Mouse (Mus musculus) embryonic facial prominence, embryonic 13.5 days (tissue): ENCODE measurements around the gene Lbp. TPM values are rescaled to one million over a fixed set of nuclear protein-coding genes. Genes with fewer than 3 reads are reported as not detected.

ENCODE experiments used
- ATAC-seq: fragments of 200-750 bp; cut with Nextera tagmentation; 2 replicates; pipeline ENCODE4 v1.8.0; 2017; ENCODE audit warnings: low read depth; ENCODE audit not compliant: insufficient number of reproducible peaks, insufficient read depth, low FRiP score, low TSS enrichment
- H3K27ac ChIP-seq: fragments of 300-500 bp; sonication (generic); 2 replicates; pipeline ENCODE4 v1.5.1; 2015; ENCODE audit warnings: moderate library complexity, mild to moderate bottlenecking, inconsistent platforms
- H3K27me3 ChIP-seq: fragments of 300-500 bp; sonication (generic); 2 replicates; pipeline ENCODE4 v1.6.1; 2015; ENCODE audit warnings: mild to moderate bottlenecking, inconsistent platforms
- H3K36me3 ChIP-seq: fragments of 300-500 bp; sonication (generic); 2 replicates; pipeline ENCODE4 v1.6.1; 2015; ENCODE audit warnings: mild to moderate bottlenecking, inconsistent platforms
- H3K4me1 ChIP-seq: fragments of 300-500 bp; sonication (generic); 2 replicates; pipeline ENCODE4 v1.6.1; 2015; ENCODE audit warnings: inconsistent platforms
- H3K4me2 ChIP-seq: fragments of 300-500 bp; sonication (generic); 2 replicates; pipeline ENCODE4 v1.6.1; 2015; ENCODE audit warnings: moderate library complexity, mild to moderate bottlenecking, inconsistent platforms
- H3K4me3 ChIP-seq: fragments of 300-500 bp; sonication (generic); 2 replicates; pipeline ENCODE4 v1.5.1; 2015; ENCODE audit warnings: mild to moderate bottlenecking, inconsistent platforms
- H3K9ac ChIP-seq: fragments of 300-500 bp; sonication (generic); 2 replicates; pipeline ENCODE4 v1.6.1; 2015; ENCODE audit warnings: mild to moderate bottlenecking, inconsistent platforms
- H3K9me3 ChIP-seq: fragments of 300-500 bp; sonication (generic); 2 replicates; pipeline ENCODE4 v1.6.1; 2016; ENCODE audit warnings: inconsistent platforms
- WGBS: fragments of 180-500 bp; shearing (Covaris S2); methylation state at CpG from one replicate; pipeline ENCODE4 v1.1.7; 2015; ENCODE audit warnings: mixed read lengths; 5-methylcytosine and 5-hydroxymethylcytosine counted together
- polyA plus RNA-seq: library from polyadenylated mRNA; unstranded; fragments of >200 nt; fragmentation: Nextera tagmentation; extraction: Ambion mirVana; gene quantifications from 2 replicates; pipeline ENCODE4 v1.2.1, GENCODE M21; 2015

The Lbp gene
- polyA plus RNA-seq, 1 experiment from 2014 or later = 4.2 TPM

- H3K4me1 ChIP-seq = peaks cover 3% of the 10 kb centered on the region
- H3K36me3 ChIP-seq = peaks cover 1% of the 10 kb centered on the region; the same call in 1 of the 2 replicates
- no peak overlapping the region for H3K4me3 ChIP-seq
- no peaks in the 10 kb centered on the region for H3K27me3 ChIP-seq
- H3K9me3 ChIP-seq = no peaks in the 10 kb centered on the region
- no peak overlapping the region for H3K4me2 ChIP-seq
- no peak for ATAC-seq
- 64% methylated on average over 12 of the region's 12 CpGs for WGBS
- no peak overlapping the region for H3K9ac ChIP-seq
- H3K27ac ChIP-seq = no peak overlapping the region
Measured at GRCm38 (mm10) chr2:158365099-158365850, 59.0 kb downstream of the Lbp start.

GRCm38 (mm10) chr2:158367654-158368053, 61.4 kb downstream of the Lbp start:
- ATAC-seq = no peak
- no peaks in the 10 kb centered on the region for H3K27me3 ChIP-seq
- 84% methylated on average over 5 of the region's 5 CpGs for WGBS
- no peak overlapping the region for H3K4me2 ChIP-seq
- no peaks in the 10 kb centered on the region for H3K9me3 ChIP-seq
- no peaks in the 10 kb centered on the region for H3K36me3 ChIP-seq
- H3K4me3 ChIP-seq = no peak overlapping the region
- H3K27ac ChIP-seq = no peak overlapping the region
- H3K4me1 ChIP-seq = no peaks in the 10 kb centered on the region
- no peak overlapping the region for H3K9ac ChIP-seq

- Histone ChIP-seq H3K4me2 (no peak overlapping the region), H3K27me3 (0 out of 2 replicates have a peak, but pooled peaks cover 2% of the 10 kb centered on the region), H3K4me3 (no peak overlapping the region), H3K27ac (no peak overlapping the region), H3K9ac (no peak overlapping the region), H3K36me3 (no peaks in the 10 kb centered on the region), H3K9me3 (no peaks in the 10 kb centered on the region), H3K4me1 (no peaks in the 10 kb centered on the region)
- ATAC-seq = no peak
- 87% methylated on average over 8 of the region's 8 CpGs for WGBS
Measured at GRCm38 (mm10) chr2:158368313-158368712, 62.0 kb downstream of the Lbp start.

GRCm38 (mm10) chr2:158369474-158370172, 63.3 kb downstream of the Lbp start:
- H3K4me3 ChIP-seq = no peak overlapping the region
- no peaks in the 10 kb centered on the region for H3K4me1 ChIP-seq
- H3K9ac ChIP-seq = no peak overlapping the region
- H3K4me2 ChIP-seq = no peak overlapping the region
- H3K27me3 ChIP-seq = peaks cover 15% of the 10 kb centered on the region
- no peaks in the 10 kb centered on the region for H3K36me3 ChIP-seq
- ATAC-seq = no peak
- 81% methylated on average over 3 of the region's 3 CpGs for WGBS
- no peaks in the 10 kb centered on the region for H3K9me3 ChIP-seq
- H3K27ac ChIP-seq = no peak overlapping the region

GRCm38 (mm10) chr2:158370173-158370550, 63.9 kb downstream of the Lbp start:
- Histone ChIP-seq H3K4me1 (peaks cover 2% of the 10 kb centered on the region), H3K9me3 (no peaks in the 10 kb centered on the region), H3K36me3 (no peaks in the 10 kb centered on the region), H3K4me3 (no peak overlapping the region), H3K9ac (no peak overlapping the region), H3K27ac (no peak overlapping the region), H3K27me3 (peaks cover 20% of the 10 kb centered on the region), H3K4me2 (no peak overlapping the region)
- 11% methylated on average over 5 of the region's 5 CpGs for WGBS
- ATAC-seq = no peak

GRCm38 (mm10) chr2:158373061-158373460, 66.8 kb downstream of the Lbp start:
- peaks cover 39% of the 10 kb centered on the region for H3K27me3 ChIP-seq
- no peaks in the 10 kb centered on the region for H3K36me3 ChIP-seq
- no peaks in the 10 kb centered on the region for H3K9me3 ChIP-seq
- H3K4me1 ChIP-seq = peaks cover 9% of the 10 kb centered on the region
- no peak overlapping the region for H3K4me3 ChIP-seq
- no peak overlapping the region for H3K27ac ChIP-seq
- 67% methylated on average over 5 of the region's 5 CpGs for WGBS
- no peak for ATAC-seq
- H3K9ac ChIP-seq = no peak overlapping the region
- H3K4me2 ChIP-seq = no peak overlapping the region

GRCm38 (mm10) chr2:158373516-158373915, 67.2 kb downstream of the Lbp start:
- H3K4me3 ChIP-seq = no peak overlapping the region
- H3K9me3 ChIP-seq = no peaks in the 10 kb centered on the region
- ATAC-seq = no peak
- peaks cover 39% of the 10 kb centered on the region for H3K27me3 ChIP-seq
- no peak overlapping the region for H3K27ac ChIP-seq
- peaks cover 9% of the 10 kb centered on the region for H3K4me1 ChIP-seq
- 71% methylated on average over 7 of the region's 7 CpGs for WGBS
- H3K9ac ChIP-seq = no peak overlapping the region
- no peak overlapping the region for H3K4me2 ChIP-seq
- H3K36me3 ChIP-seq = no peaks in the 10 kb centered on the region

GRCm38 (mm10) chr2:158375443-158376122, 69.3 kb downstream of the Lbp start, which contains the start of gene Snhg11:
Snhg11 (plus strand) TSS chr2:158375638.
- H3K9ac ChIP-seq = peak within 1 kb of the TSS; percentile 61; the same call in 1 of the 2 replicates
- H3K4me3 ChIP-seq = peak within 1 kb of the TSS; percentile 40
- H3K27ac ChIP-seq = no peak within 1 kb of the TSS
- H3K9me3 ChIP-seq = no peaks in the 10 kb centered on the region
- no peaks in the 10 kb centered on the region for H3K36me3 ChIP-seq
- ATAC-seq = no peak; the same call in 1 of the 2 replicates
- peaks cover 39% of the 10 kb centered on the region for H3K27me3 ChIP-seq
- peak within 1 kb of the TSS; percentile 69 for H3K4me2 ChIP-seq
- peaks cover 9% of the 10 kb centered on the region for H3K4me1 ChIP-seq
- WGBS = 2% methylated on average over 36 of the region's 36 CpGs

GRCm38 (mm10) chr2:158376123-158376687, 69.9 kb downstream of the Lbp start:
- Histone ChIP-seq H3K4me3 (peak overlapping the region; percentile 40), H3K27me3 (peaks cover 39% of the 10 kb centered on the region), H3K36me3 (no peaks in the 10 kb centered on the region), H3K9ac (no peak overlapping the region; the same call in 1 of the 2 replicates), H3K27ac (no peak overlapping the region), H3K9me3 (no peaks in the 10 kb centered on the region), H3K4me1 (peaks cover 9% of the 10 kb centered on the region), H3K4me2 (peak overlapping the region; percentile 69)
- 29% methylated on average over 12 of the region's 12 CpGs for WGBS
- ATAC-seq = no peak

GRCm38 (mm10) chr2:158376798-158377197, 70.5 kb downstream of the Lbp start:
- H3K9me3 ChIP-seq = no peaks in the 10 kb centered on the region
- H3K27ac ChIP-seq = no peak overlapping the region
- no peak overlapping the region for H3K4me3 ChIP-seq
- WGBS = 72% methylated on average over 7 of the region's 7 CpGs
- H3K27me3 ChIP-seq = peaks cover 39% of the 10 kb centered on the region
- no peaks in the 10 kb centered on the region for H3K36me3 ChIP-seq
- no peak for ATAC-seq
- H3K9ac ChIP-seq = no peak overlapping the region
- H3K4me1 ChIP-seq = peaks cover 9% of the 10 kb centered on the region
- no peak overlapping the region for H3K4me2 ChIP-seq

- WGBS = 75% methylated on average over 1 of the region's 1 CpGs
- H3K36me3 ChIP-seq = no peaks in the 10 kb centered on the region
- no peak overlapping the region for H3K27ac ChIP-seq
- peaks cover 39% of the 10 kb centered on the region for H3K27me3 ChIP-seq
- no peaks in the 10 kb centered on the region for H3K9me3 ChIP-seq
- H3K4me1 ChIP-seq = peaks cover 9% of the 10 kb centered on the region
- no peak overlapping the region for H3K4me2 ChIP-seq
- no peak overlapping the region for H3K4me3 ChIP-seq
- ATAC-seq = no peak
- H3K9ac ChIP-seq = no peak overlapping the region
Measured at GRCm38 (mm10) chr2:158377811-158378210, 71.5 kb downstream of the Lbp start.
